Mouse (Mus musculus): ENCODE measurements at regions not wholly inside any gene's neighbourhood (a gene's known extent, or its start where the extent isn't known, plus 50 kb on each side); places are given as distances from the start of the nearest gene placed in this dataset.

- DNase-seq (ENCODE audit: low spot score in 2 of 2): no peak
Measured at GRCm38 (mm10) chr1:165086131-165086530, 74.4 kb downstream of the Tbx19 start.

- DNase-seq (ENCODE audit: low spot score in 2 of 2): no peak
Measured at GRCm38 (mm10) chr1:165084753-165085152, 75.8 kb downstream of the Tbx19 start.

GRCm38 (mm10) chr1:165084179-165084578, 76.4 kb downstream of the Tbx19 start:
- no peak for DNase-seq (ENCODE audit: low spot score in 2 of 2)

- no peak for DNase-seq (ENCODE audit: low spot score in 2 of 2)
Measured at GRCm38 (mm10) chr1:165080351-165080750, 80.2 kb downstream of the Tbx19 start.

- no peak for DNase-seq (ENCODE audit: low spot score in 2 of 2)
Measured at GRCm38 (mm10) chr1:165077313-165077712, 83.3 kb downstream of the Tbx19 start.

- peak in 1 of 2 experiments; percentile 21 for DNase-seq (ENCODE audit: low spot score in 2 of 2)
Measured at GRCm38 (mm10) chr1:165075301-165076082, 85.1 kb downstream of the Tbx19 start.

GRCm38 (mm10) chr1:165071831-165072491, 88.6 kb downstream of the Tbx19 start:
- DNase-seq (ENCODE audit: low spot score in 2 of 2): no peak

- no peak for DNase-seq (ENCODE audit: low spot score in 2 of 2)
Measured at GRCm38 (mm10) chr1:165064981-165065380, 95.6 kb downstream of the Tbx19 start.

- DNase-seq (ENCODE audit: low spot score in 2 of 2): no peak
Measured at GRCm38 (mm10) chr1:165062813-165063492, 97.6 kb downstream of the Tbx19 start.

GRCm38 (mm10) chr1:165061420-165061819, 99.2 kb downstream of the Tbx19 start:
- no peak for DNase-seq (ENCODE audit: low spot score in 2 of 2)

GRCm38 (mm10) chr1:165054245-165054644, 106.3 kb downstream of the Tbx19 start:
- no peak for DNase-seq (ENCODE audit: low spot score in 2 of 2)

- DNase-seq (ENCODE audit: low spot score in 2 of 2): no peak
Measured at GRCm38 (mm10) chr1:165051294-165051693, 109.3 kb downstream of the Tbx19 start.

GRCm38 (mm10) chr1:165050176-165050575, 110.4 kb downstream of the Tbx19 start:
- DNase-seq (ENCODE audit: low spot score in 2 of 2): no peak

GRCm38 (mm10) chr1:165046637-165047036, 111.3 kb upstream of the Xcl1 start:
- DNase-seq (ENCODE audit: low spot score in 2 of 2): peak in 1 of 2 experiments; percentile 22

- no peak for DNase-seq (ENCODE audit: low spot score in 2 of 2)
Measured at GRCm38 (mm10) chr1:165046056-165046455, 110.7 kb upstream of the Xcl1 start.

- no peak for DNase-seq (ENCODE audit: low spot score in 2 of 2)
Measured at GRCm38 (mm10) chr1:165043361-165043760, 108.0 kb upstream of the Xcl1 start.

GRCm38 (mm10) chr1:165042105-165042504, 106.8 kb upstream of the Xcl1 start:
- no peak for DNase-seq (ENCODE audit: low spot score in 2 of 2)

GRCm38 (mm10) chr1:165036631-165037030, 101.3 kb upstream of the Xcl1 start:
- DNase-seq (ENCODE audit: low spot score in 2 of 2): no peak

- DNase-seq (ENCODE audit: low spot score in 2 of 2): no peak
Measured at GRCm38 (mm10) chr1:165035618-165036017, 100.3 kb upstream of the Xcl1 start.

GRCm38 (mm10) chr1:165020960-165021563, 85.7 kb upstream of the Xcl1 start:
- no peak for DNase-seq (ENCODE audit: low spot score in 2 of 2)

- peak in 1 of 2 experiments; percentile 29 for DNase-seq (ENCODE audit: low spot score in 2 of 2)
Measured at GRCm38 (mm10) chr1:165018692-165019309, 83.5 kb upstream of the Xcl1 start.

GRCm38 (mm10) chr1:165018236-165018635, 82.9 kb upstream of the Xcl1 start:
- DNase-seq (ENCODE audit: low spot score in 2 of 2): no peak
